Mouse (Mus musculus) liver, adult 2 months (tissue): ENCODE measurements around the gene Fgb. TPM values are rescaled to one million over a fixed set of nuclear protein-coding genes. Genes with fewer than 3 reads are reported as not detected.

Experiments used
- DNase-seq: peaks from one replicate; pipeline ENCODE4 v3.0.0-alpha.2; 2011; ENCODE audit warnings: low read depth, low spot score; ENCODE audit errors: extremely low read depth
- H3K27ac ChIP-seq: fragments of 200-500 bp; replicated peaks from 2 replicates; pipeline ENCODE4 v1.5.1; 2012; ENCODE audit warnings: low read depth, mild to moderate bottlenecking, control low read depth, inconsistent platforms, low read length; ENCODE audit not compliant: insufficient read depth
- H3K27me3 ChIP-seq: fragments of 200-500 bp; 2 replicates; pipeline ENCODE4 v1.6.1; 2012; ENCODE audit warnings: mild to moderate bottlenecking, moderate library complexity, low read length, inconsistent platforms; ENCODE audit not compliant: control insufficient read depth, insufficient read depth
- H3K36me3 ChIP-seq: fragments of 200-500 bp; 2 replicates; pipeline ENCODE4 v1.6.1; 2012; ENCODE audit warnings: low read length, inconsistent platforms; ENCODE audit not compliant: control insufficient read depth, insufficient read depth
- H3K4me1 ChIP-seq: fragments of 200-500 bp; 2 replicates; pipeline ENCODE4 v1.6.1; 2011; ENCODE audit warnings: low read length; ENCODE audit not compliant: control insufficient read depth, insufficient read depth
- H3K4me3 ChIP-seq: fragments of 200-500 bp; 2 replicates; pipeline ENCODE4 v1.5.1; 2011; ENCODE audit warnings: low read depth, mild to moderate bottlenecking, control low read depth, low read length, moderate library complexity; ENCODE audit not compliant: insufficient read depth
- H3K79me2 ChIP-seq: fragments of 200-500 bp; 2 replicates; pipeline ENCODE4 v1.6.1; 2012; ENCODE audit warnings: inconsistent platforms, mild to moderate bottlenecking, low read length, moderate library complexity; ENCODE audit not compliant: control insufficient read depth, insufficient read depth
- H3K9ac ChIP-seq: fragments of 200-500 bp; 2 replicates; pipeline ENCODE4 v1.6.1; 2012; ENCODE audit warnings: low read depth, mild to moderate bottlenecking, control low read depth, inconsistent platforms, low read length
- CTCF ChIP-seq: fragments of 200-500 bp; IDR thresholded peaks from 2 replicates; pipeline ENCODE4 v1.5.1; 2011; ENCODE audit warnings: low read depth, low read length, control low read depth
- POLR2A ChIP-seq: fragments of 200-500 bp; IDR thresholded peaks from 2 replicates; pipeline ENCODE4 v1.6.1; 2011; ENCODE audit warnings: low read length, control low read depth; ENCODE audit not compliant: insufficient read depth; ENCODE audit errors: extremely low read depth
- WGBS: fragments of 180-500 bp; shearing (Covaris S2); methylation state at CpG from one replicate; pipeline ENCODE4 v1.1.7; 2018; 5-methylcytosine and 5-hydroxymethylcytosine counted together
- polyA plus RNA-seq: library from polyadenylated mRNA; depleted of rRNA; stranded (reverse); fragments of >200 nt; gene quantifications from 2 replicates; pipeline ENCODE4 v1.2.3, GENCODE M21; 2012
- total RNA-seq: library from RNA; depleted of rRNA; stranded (reverse); fragments of >200 nt; gene quantifications from 2 replicates; pipeline ENCODE4 v1.2.3, GENCODE M21; 2014

The Fgb gene
- total and polyA plus RNA-seq, 2 experiments = 918 to 2,798 TPM

- Histone ChIP-seq H3K79me2 (peaks cover 8% of the 10 kb centered on the region; the same call in 1 of the 2 replicates), H3K27me3 (no peaks in the 10 kb centered on the region), H3K27ac (peak overlapping the region; percentile 66), H3K4me3 (no peak overlapping the region), H3K9ac (peak overlapping the region; percentile 44; the same call in 1 of the 2 replicates), H3K4me1 (peaks cover 25% of the 10 kb centered on the region), H3K36me3 (peaks cover 8% of the 10 kb centered on the region)
- TF ChIP-seq POLR2A = no peak
- peak; percentile 30; the same call in 1 of the 2 replicates for TF ChIP-seq CTCF
- DNase-seq = no peak
- 13% methylated on average over 10 of the region's 10 CpGs for WGBS
Observed at GRCm38 (mm10) chr3:83053758-83054157, 4.1 kb upstream of the Fgb start.

- Histone ChIP-seq H3K36me3 (peaks cover 9% of the 10 kb centered on the region), H3K4me1 (peaks cover 25% of the 10 kb centered on the region), H3K79me2 (peaks cover 8% of the 10 kb centered on the region; the same call in 1 of the 2 replicates), H3K27me3 (no peaks in the 10 kb centered on the region), H3K4me3 (peak overlapping the region; percentile 31; the same call in 1 of the 2 replicates), H3K27ac (peak overlapping the region; percentile 98), H3K9ac (peak overlapping the region; percentile 51)
- WGBS = 31% methylated on average over 7 of the region's 7 CpGs
- TF ChIP-seq CTCF (no peak), POLR2A (no peak)
- DNase-seq = peak; percentile 65
Observed at GRCm38 (mm10) chr3:83053126-83053525, 3.5 kb upstream of the Fgb start.

GRCm38 (mm10) chr3:83052102-83052501 lies 2.4 kb upstream of the Fgb start:
- no peak overlapping the region for H3K9ac ChIP-seq
- peak; percentile 98 for DNase-seq
- peaks cover 14% of the 10 kb centered on the region for H3K36me3 ChIP-seq
- WGBS = 18% methylated on average over 5 of the region's 5 CpGs
- no peaks in the 10 kb centered on the region for H3K27me3 ChIP-seq
- H3K4me1 ChIP-seq = peaks cover 25% of the 10 kb centered on the region
- H3K27ac ChIP-seq = peak overlapping the region; percentile 98
- peaks cover 8% of the 10 kb centered on the region; the same call in 1 of the 2 replicates for H3K79me2 ChIP-seq
- TF ChIP-seq CTCF (no peak), POLR2A (no peak)
- H3K4me3 ChIP-seq = no peak overlapping the region

GRCm38 (mm10) chr3:83050661-83051060 lies 998 bp upstream of the Fgb start:
- Histone ChIP-seq H3K4me1 (peaks cover 26% of the 10 kb centered on the region), H3K4me3 (no peak overlapping the region), H3K9ac (no peak overlapping the region), H3K27me3 (no peaks in the 10 kb centered on the region), H3K27ac (0 out of 2 replicates have a peak overlapping the region, but pooled peaks have one; percentile 49), H3K36me3 (peaks cover 27% of the 10 kb centered on the region), H3K79me2 (peaks cover 3% of the 10 kb centered on the region; the same call in 1 of the 2 replicates)
- DNase-seq = peak; percentile 93
- 25% methylated on average over 5 of the region's 5 CpGs for WGBS
- TF ChIP-seq POLR2A = no peak
- TF ChIP-seq CTCF = no peak

- no peaks in the 10 kb centered on the region; the same call in 1 of the 2 replicates for H3K79me2 ChIP-seq
- peak; percentile 58 for DNase-seq
- TF ChIP-seq CTCF (peak; percentile 25; the same call in 1 of the 2 replicates), POLR2A (peak; percentile 56; the same call in 1 of the 2 replicates)
- peak overlapping the region; percentile 63 for H3K27ac ChIP-seq
- peak overlapping the region; percentile 21 for H3K4me3 ChIP-seq
- H3K27me3 ChIP-seq = no peaks in the 10 kb centered on the region
- H3K36me3 ChIP-seq = peaks cover 61% of the 10 kb centered on the region
- WGBS = 23% methylated on average over 11 of the region's 11 CpGs
- peaks cover 21% of the 10 kb centered on the region; the same call in 1 of the 2 replicates for H3K4me1 ChIP-seq
- peak overlapping the region; percentile 47 for H3K9ac ChIP-seq
Observed at GRCm38 (mm10) chr3:83046649-83047048, 3.0 kb downstream of the Fgb start.

- 35% methylated on average over 5 of the region's 5 CpGs for WGBS
Observed at GRCm38 (mm10) chr3:83042451-83042850, 7.2 kb downstream of the Fgb start.

More at GRCm38 (mm10) chr3:83042451-83042850, 7.2 kb downstream of the Fgb start:
- Histone ChIP-seq H3K27me3 (no peaks in the 10 kb centered on the region), H3K79me2 (no peaks in the 10 kb centered on the region), H3K9ac (peak overlapping the region; percentile 6; the same call in 1 of the 2 replicates), H3K4me3 (no peak overlapping the region), H3K36me3 (peaks cover 50% of the 10 kb centered on the region), H3K27ac (peak overlapping the region; percentile 17; the same call in 1 of the 2 replicates), H3K4me1 (peaks cover 29% of the 10 kb centered on the region)
- TF ChIP-seq CTCF (no peak), POLR2A (no peak)
- peak; percentile 52 for DNase-seq
